In genomic region chr1:151156129-151156528, GRCm38 (mm10) we compare ENCODE assay signal across 26 mouse cellular contexts. TPM values are rescaled to one million over a fixed set of nuclear protein-coding genes. Genes with fewer than 3 reads are reported as not detected.
DNase-seq lines count a peak whose midpoint lies in the region; ATAC-seq and TF ChIP-seq lines count a peak whose summit lies in the region.
"Had no signal": no experiment of that assay in that cellular context is flagged by ENCODE, and none has a peak within 500 bp of the region (broad histone marks: within the 10 kb centered on the region; RNA-seq: fewer than 3 reads in every experiment).

No protein-coding gene starts in this region.

- DNase-seq in heart, adult 9 months (ENCODE audit: low spot score in 2 of 2): no peak
- no peak for DNase-seq in kidney, adult 2 months
- DNase-seq in kidney, postnatal 25 days: no peak
- DNase-seq in MEL (ENCODE audit: low read depth, low spot score) (peak; percentile 22), liver (no peak)
- DNase-seq: adrenal gland, postnatal 14 days; B cell, adult 2 months; cerebellum, adult 11-12 months; cerebellum, adult 9-10 months; cerebellum, postnatal 25 days; gastrocnemius, postnatal 10 days; kidney, adult 8-10 months had no signal

- H3K4me3 ChIP-seq in heart, embryonic 13.5 days: no peak overlapping the region
- no peak overlapping the region for H3K4me3 ChIP-seq in kidney, adult 2 months (ENCODE audit: insufficient read depth, low read depth, low read length)
- H3K4me3 ChIP-seq in MEL (ENCODE audit: control insufficient read depth in 1 of 2, insufficient read depth in 1 of 2, low read depth in 2 of 2, low read length in 2 of 2): no peak overlapping the region
- H3K4me3 ChIP-seq: embryonic facial prominence, embryonic 13.5 days; forebrain, embryonic 12.5 days; hindbrain, embryonic 15.5 days had no signal

- H3K36me3 ChIP-seq in heart, embryonic 13.5 days: no peaks in the 10 kb centered on the region
- H3K36me3 ChIP-seq in kidney, adult 2 months (ENCODE audit: control insufficient read depth, insufficient read depth, low read length): peaks cover 2% of the 10 kb centered on the region; the same call in 1 of the 2 replicates
- H3K36me3 ChIP-seq in MEL (ENCODE audit: control insufficient read depth in 1 of 2, insufficient read depth in 2 of 2, low read length in 2 of 2): peaks cover 0 to 9% of the 10 kb centered on the region in 2 experiments; a peak in 2 of 4 replicates
- H3K36me3 ChIP-seq: embryonic facial prominence, embryonic 13.5 days; forebrain, embryonic 12.5 days; hindbrain, embryonic 15.5 days had no signal

- TF ChIP-seq POLR2A in kidney, adult 2 months (IDR thresholded peaks at IDR 0.05; ENCODE audit: low read depth, low read length): no peak
- TF ChIP-seq POLR2A in MEL (IDR thresholded peaks at IDR 0.05; ENCODE audit: control insufficient read depth in 1 of 2, insufficient read depth in 1 of 2, low read depth in 1 of 2, low read length in 2 of 2, poor library complexity in 1 of 2): no peak

- no peak for TF ChIP-seq EP300 in MEL (IDR thresholded peaks at IDR 0.05; ENCODE audit: low read depth in 1 of 2, low read length in 2 of 2)

- H3K79me2 ChIP-seq in MEL (ENCODE audit: control insufficient read depth, insufficient read depth, low read length, poor library complexity): no peaks in the 10 kb centered on the region

- no peaks in the 10 kb centered on the region for H3K27me3 ChIP-seq in heart, embryonic 13.5 days (replicated peaks)
- no peaks in the 10 kb centered on the region for H3K27me3 ChIP-seq in kidney, adult 2 months (replicated peaks; ENCODE audit: control insufficient read depth, insufficient read depth, low read length)
- no peaks in the 10 kb centered on the region for H3K27me3 ChIP-seq in MEL (ENCODE audit: control insufficient read depth in 1 of 2, insufficient read depth in 2 of 2, low read length in 2 of 2)
- H3K27me3 ChIP-seq: embryonic facial prominence, embryonic 13.5 days; forebrain, embryonic 12.5 days; hindbrain, embryonic 15.5 days; Patski had no signal

- no peaks in the 10 kb centered on the region for H3K9me3 ChIP-seq in heart, embryonic 13.5 days
- no peaks in the 10 kb centered on the region for H3K9me3 ChIP-seq in MEL (replicated peaks; ENCODE audit: insufficient read depth, low read length)
- H3K9me3 ChIP-seq: embryonic facial prominence, embryonic 13.5 days; forebrain, embryonic 12.5 days; hindbrain, embryonic 15.5 days had no signal

- H3K9ac ChIP-seq in heart, embryonic 13.5 days: no peak overlapping the region
- H3K9ac ChIP-seq in MEL (ENCODE audit: control insufficient read depth, low read depth, low read length, poor library complexity, severe bottlenecking): no peak overlapping the region
- H3K9ac ChIP-seq: embryonic facial prominence, embryonic 13.5 days; forebrain, embryonic 12.5 days; hindbrain, embryonic 15.5 days had no signal

- 80% methylated on average over 3 of the region's 3 CpGs for WGBS in heart, embryonic 13.5 days
- WGBS in kidney, adult 2 months: 97% methylated on average over 3 of the region's 3 CpGs

- no peak for TF ChIP-seq CTCF in kidney, adult 2 months (conservative IDR thresholded peaks at IDR 0.05; ENCODE audit: insufficient read depth, insufficient read length, low read depth, low read length)
- TF ChIP-seq CTCF in MEL (IDR thresholded peaks at IDR 0.05 in 2 of 3, conservative IDR thresholded peaks at IDR 0.05 in 1 of 3; ENCODE audit: control insufficient read depth in 1 of 3, insufficient read depth in 1 of 3, low read depth in 2 of 3, low read length in 3 of 3, poor library complexity in 1 of 3, severe bottlenecking in 1 of 3): no peak

- 0 out of 2 replicates have a peak overlapping the region, but pooled peaks have one; percentile 24 for H3K27ac ChIP-seq in heart, embryonic 13.5 days (replicated peaks)
- H3K27ac ChIP-seq in kidney, adult 2 months (ENCODE audit: insufficient read depth, low read depth, low read length): peak overlapping the region; percentile 80
- no peak overlapping the region for H3K27ac ChIP-seq in MEL (ENCODE audit: control insufficient read depth, low read depth, low read length)
- H3K27ac ChIP-seq: embryonic facial prominence, embryonic 13.5 days; forebrain, embryonic 12.5 days; hindbrain, embryonic 15.5 days had no signal

- no peak for ATAC-seq in heart, embryonic 13.5 days (ENCODE audit: extremely low read depth, insufficient number of reproducible peaks, low FRiP score, low TSS enrichment)
- ATAC-seq: activated CD4-positive, CD25-positive, alpha-beta regulatory T cell, adult 4 months; CD4-positive, CD25-positive, alpha-beta regulatory T cell, adult 4 months; forebrain, embryonic 16.5 days; intestine, embryonic 16.5 days; Patski had no signal

- TF ChIP-seq RAD21 in MEL (IDR thresholded peaks at IDR 0.05; ENCODE audit: low read depth, low read length): no peak

- peaks cover 46% of the 10 kb centered on the region for H3K4me1 ChIP-seq in heart, embryonic 13.5 days
- peaks cover 34% of the 10 kb centered on the region; the same call in 1 of the 2 replicates for H3K4me1 ChIP-seq in kidney, adult 2 months (ENCODE audit: control insufficient read depth, insufficient read depth, low read length)
- H3K4me1 ChIP-seq in MEL (ENCODE audit: control insufficient read depth in 1 of 2, insufficient read depth in 2 of 2, low read length in 2 of 2): peaks cover 6 to 15% of the 10 kb centered on the region in 2 experiments
- H3K4me1 ChIP-seq: hindbrain, embryonic 15.5 days had no signal

- H3K4me2 ChIP-seq in heart, embryonic 13.5 days: no peak overlapping the region
- H3K4me2 ChIP-seq: embryonic facial prominence, embryonic 13.5 days; forebrain, embryonic 12.5 days; hindbrain, embryonic 15.5 days had no signal

TF ChIP-seq in MEL, 35 proteins besides CTCF, POLR2A, EP300 and RAD21:
- TF ChIP-seq NELFE (IDR thresholded peaks at IDR 0.05; ENCODE audit: low read depth, low read length) (no peak), ETS1 (IDR thresholded peaks at IDR 0.05; ENCODE audit: low read depth, low read length) (0 out of 2 replicates have a peak, but pooled peaks have one; percentile 19), GATA1 (IDR thresholded peaks at IDR 0.05; ENCODE audit: low read depth, low read length) (0 out of 2 replicates have a peak, but pooled peaks have one; percentile 8), MEF2A (IDR thresholded peaks at IDR 0.05; ENCODE audit: extremely low read depth, insufficient replicate concordance, low read depth, low read length, poor library complexity, severe bottlenecking) (no peak)

RNA-seq across cellular contexts. Expression of gene Gm47985, which starts 26.2 kb away (rescaled TPM):
- polyA plus RNA-seq in heart, embryonic 13.5 days (2015; fragmentation: Nextera tagmentation; extraction: Ambion mirVana): 0.69 and 2.6 TPM in 2 replicates
- not detected in 2 replicates for polyA plus RNA-seq in kidney, adult 2 months (2012; rRNA removed)
- 0.19 and 0.26 TPM in 2 replicates for total RNA-seq in MEL (2012; rRNA removed)
- polyA plus RNA-seq in MEL (2012; ENCODE audit: insufficient read depth in 1 of 2, insufficient read length in 2 of 2, low read depth in 1 of 2, low replicate concordance in 2 of 2, missing spikeins in 1 of 2): under 1 TPM in 1 of 2 experiments, not detected in 1; 0.25 TPM
- total RNA-seq: adrenal gland, adult 18-20 months; adrenal gland, postnatal 14 days had no signal
- polyA plus RNA-seq: activated CD4-positive, CD25-positive, alpha-beta regulatory T cell, adult 4 months; CD4-positive, CD25-positive, alpha-beta regulatory T cell, adult 4 months; embryonic facial prominence, embryonic 13.5 days; forebrain, embryonic 16.5 days; frontal cortex, adult 2 months; hindbrain, embryonic 15.5 days; Patski had no signal

RNA-seq across cellular contexts. Expression of gene Gm8947, which starts 36.0 kb away (rescaled TPM):
- polyA plus RNA-seq in heart, embryonic 13.5 days (2015; fragmentation: Nextera tagmentation; extraction: Ambion mirVana): 0.17 and 0.37 TPM in 2 replicates
- 0.31 and 0.54 TPM in 2 replicates for polyA plus RNA-seq in kidney, adult 2 months (2012; rRNA removed)
- 0.08 TPM in 1 of 2 replicates, not detected in the other for total RNA-seq in MEL (2012; rRNA removed)
- not detected for polyA plus RNA-seq in MEL (2012; ENCODE audit: insufficient read depth in 1 of 2, insufficient read length in 2 of 2, low read depth in 1 of 2, low replicate concordance in 2 of 2, missing spikeins in 1 of 2)
- total RNA-seq: adrenal gland, adult 18-20 months; adrenal gland, postnatal 14 days; gastrocnemius, postnatal 10 days; heart, postnatal 25 days had no signal
- polyA plus RNA-seq: activated CD4-positive, CD25-positive, alpha-beta regulatory T cell, adult 4 months; CD4-positive, CD25-positive, alpha-beta regulatory T cell, adult 4 months; embryonic facial prominence, embryonic 13.5 days; forebrain, embryonic 12.5 days; forebrain, embryonic 16.5 days; frontal cortex, adult 2 months; hindbrain, embryonic 11.5 days; hindbrain, embryonic 15.5 days; intestine, embryonic 16.5 days; Patski had no signal

RNA-seq across cellular contexts. Expression of gene Gm47995, which starts 42.1 kb away (rescaled TPM):
- polyA plus RNA-seq in heart, embryonic 13.5 days (2015; fragmentation: Nextera tagmentation; extraction: Ambion mirVana): not detected in 2 replicates
- polyA plus RNA-seq in kidney, adult 2 months (2012; rRNA removed): not detected in 2 replicates
- not detected in 2 replicates for total RNA-seq in MEL (2012; rRNA removed)
- under 1 TPM in 1 of 2 experiments, not detected in 1; 0.18 TPM for polyA plus RNA-seq in MEL (2012; ENCODE audit: insufficient read depth in 1 of 2, insufficient read length in 2 of 2, low read depth in 1 of 2, low replicate concordance in 2 of 2, missing spikeins in 1 of 2)
- total RNA-seq: adrenal gland, adult 18-20 months; adrenal gland, postnatal 14 days; gastrocnemius, postnatal 10 days; heart, postnatal 25 days had no signal
- polyA plus RNA-seq: activated CD4-positive, CD25-positive, alpha-beta regulatory T cell, adult 4 months; CD4-positive, CD25-positive, alpha-beta regulatory T cell, adult 4 months; embryonic facial prominence, embryonic 13.5 days; forebrain, embryonic 12.5 days; forebrain, embryonic 16.5 days; frontal cortex, adult 2 months; hindbrain, embryonic 11.5 days; hindbrain, embryonic 15.5 days; intestine, embryonic 16.5 days; Patski had no signal

RNA-seq across cellular contexts. Expression of gene 3110040M04Rik, which starts 47.8 kb away (rescaled TPM):
- 0.18 TPM in 1 of 2 replicates, not detected in the other for polyA plus RNA-seq in heart, embryonic 13.5 days (2015; fragmentation: Nextera tagmentation; extraction: Ambion mirVana)
- 0.13 and 0.19 TPM in 2 replicates for polyA plus RNA-seq in kidney, adult 2 months (2012; rRNA removed)
- 0.19 TPM in 1 of 2 replicates, not detected in the other for total RNA-seq in MEL (2012; rRNA removed)
- under 1 TPM in 1 of 2 experiments, not detected in 1; 0.25 TPM for polyA plus RNA-seq in MEL (2012; ENCODE audit: insufficient read depth in 1 of 2, insufficient read length in 2 of 2, low read depth in 1 of 2, low replicate concordance in 2 of 2, missing spikeins in 1 of 2)
- total RNA-seq: adrenal gland, adult 18-20 months; adrenal gland, postnatal 14 days; gastrocnemius, postnatal 10 days; heart, postnatal 25 days had no signal
- polyA plus RNA-seq: activated CD4-positive, CD25-positive, alpha-beta regulatory T cell, adult 4 months; CD4-positive, CD25-positive, alpha-beta regulatory T cell, adult 4 months; embryonic facial prominence, embryonic 13.5 days; forebrain, embryonic 12.5 days; forebrain, embryonic 16.5 days; frontal cortex, adult 2 months; gonadal fat pad, adult 2 months; hindbrain, embryonic 15.5 days; intestine, embryonic 16.5 days; Patski had no signal

RNA-seq across cellular contexts. Expression of gene Gm47996, which starts 53.8 kb away (rescaled TPM):
- polyA plus RNA-seq in heart, embryonic 13.5 days (2015; fragmentation: Nextera tagmentation; extraction: Ambion mirVana): not detected in 2 replicates
- polyA plus RNA-seq in kidney, adult 2 months (2012; rRNA removed): not detected in 2 replicates
- not detected in 2 replicates for total RNA-seq in MEL (2012; rRNA removed)
- polyA plus RNA-seq in MEL (2012; ENCODE audit: insufficient read depth in 1 of 2, insufficient read length in 2 of 2, low read depth in 1 of 2, low replicate concordance in 2 of 2, missing spikeins in 1 of 2): not detected
- total RNA-seq: adrenal gland, adult 18-20 months; adrenal gland, postnatal 14 days; gastrocnemius, postnatal 10 days; heart, postnatal 25 days had no signal
- polyA plus RNA-seq: activated CD4-positive, CD25-positive, alpha-beta regulatory T cell, adult 4 months; CD4-positive, CD25-positive, alpha-beta regulatory T cell, adult 4 months; forebrain, embryonic 12.5 days; forebrain, embryonic 16.5 days; frontal cortex, adult 2 months; hindbrain, embryonic 15.5 days; intestine, embryonic 16.5 days; Patski had no signal
